Mouse (Mus musculus): Measurements from ENCODE around the gene Pld1.

Gene Pld1

DNA sequence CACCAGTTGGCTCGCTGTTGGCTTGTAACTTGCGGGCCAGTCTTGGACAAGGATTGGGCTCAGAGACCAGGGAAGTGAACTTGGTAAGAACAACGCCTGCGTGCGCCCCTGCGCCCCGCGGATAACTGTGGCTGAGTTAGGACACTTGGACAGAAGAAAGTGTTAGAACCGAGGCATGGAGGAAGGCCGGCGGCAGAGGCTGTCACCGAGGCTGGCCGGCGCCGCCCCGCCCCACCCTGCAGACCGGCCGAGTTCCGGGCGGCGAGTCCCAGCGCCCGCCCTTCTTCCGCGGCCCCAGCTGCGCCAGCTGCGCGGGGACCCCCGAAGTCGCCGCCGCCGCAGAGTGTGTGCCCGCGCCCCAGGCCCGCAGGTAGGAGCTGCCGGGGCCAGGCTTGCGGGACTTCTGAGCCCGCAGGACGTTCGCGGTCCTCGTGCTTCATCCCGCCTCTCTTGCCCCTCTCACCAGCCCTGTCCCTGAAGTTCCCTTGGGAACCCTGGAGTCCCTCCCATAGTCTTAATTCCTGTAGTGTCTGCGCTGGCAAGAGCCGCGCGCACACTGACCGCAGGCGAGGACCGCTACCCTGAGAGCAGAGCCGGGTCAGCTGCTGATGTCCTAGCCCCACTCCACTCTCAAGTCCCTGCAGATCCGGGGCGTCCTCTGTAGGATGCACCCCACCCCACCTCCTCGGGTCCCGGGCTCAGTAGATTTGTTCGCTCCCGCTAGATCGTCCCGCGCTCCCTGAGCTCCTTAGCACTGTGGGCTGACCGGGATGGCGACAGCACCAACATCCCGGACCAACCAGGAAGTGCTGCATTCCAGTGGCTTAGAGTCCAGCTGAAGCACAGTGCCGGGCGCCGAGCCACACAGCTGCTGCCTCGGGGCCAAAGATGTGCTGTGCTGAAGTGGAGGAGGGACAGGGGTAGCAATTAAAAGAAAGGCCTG is at the start of gene Pld1:
Pld1 (plus strand) TSS at position 315 of the 943 bp plus-strand sequence.
- in situ Hi-C loops (cut with MboI; ENCODE audit: unreplicated experiment in 2 of 2): no loop called here

DNA sequence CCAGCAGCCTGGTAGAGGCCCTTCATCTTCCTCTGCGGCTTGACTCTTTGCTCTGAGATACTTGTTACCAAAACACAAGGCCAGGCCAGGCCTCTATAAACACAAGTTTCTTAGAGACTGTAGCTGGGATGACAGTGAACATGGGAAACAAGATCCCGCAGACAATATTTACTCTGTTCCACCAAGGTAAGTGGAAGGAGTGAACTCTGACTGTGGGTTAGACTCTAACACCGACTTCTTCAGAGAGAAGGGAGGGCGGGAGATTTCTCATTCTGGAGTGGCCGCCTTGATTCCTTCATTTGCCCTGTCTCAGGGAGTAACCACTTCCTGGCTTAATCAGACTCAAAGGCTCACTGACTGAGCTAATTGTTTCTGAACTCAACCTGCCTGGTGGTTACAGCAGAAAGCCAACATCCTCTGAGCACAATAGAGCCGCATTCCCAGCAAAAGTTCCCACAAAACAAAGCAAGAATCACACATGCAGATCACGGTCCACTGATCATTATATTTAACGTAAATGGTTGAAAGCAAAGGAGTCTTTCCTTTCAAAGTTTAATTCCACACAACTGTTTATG is 42.1 kb upstream of the Pld1 start, which contains the start of gene Tmem212:
Tmem212 (minus strand) TSS at position 51 of the 575 bp plus-strand sequence.
- in situ Hi-C loops (cut with MboI; ENCODE audit: unreplicated experiment in 2 of 2): no loop called here

- in situ Hi-C loops (cut with MboI; ENCODE audit: unreplicated experiment in 2 of 2): no loop called here
These were observed 40.3 kb upstream of the Pld1 start for GRCm38 (mm10) chr3:27898178-27898577.

- in situ Hi-C loops (cut with MboI; ENCODE audit: unreplicated experiment in 2 of 2): no loop called here
These were observed 39.3 kb upstream of the Pld1 start for GRCm38 (mm10) chr3:27899012-27899726.

- in situ Hi-C loops (cut with MboI; ENCODE audit: unreplicated experiment in 2 of 2): no loop called here
These were observed 36.6 kb upstream of the Pld1 start for GRCm38 (mm10) chr3:27901846-27902245.

GRCm38 (mm10) chr3:27904659-27905330 is 33.7 kb upstream of the Pld1 start:
- in situ Hi-C loops (cut with MboI; ENCODE audit: unreplicated experiment in 2 of 2): no loop called here

- in situ Hi-C loops (cut with MboI; ENCODE audit: unreplicated experiment in 2 of 2): no loop called here
These were observed 31.8 kb upstream of the Pld1 start for GRCm38 (mm10) chr3:27906647-27907209.

GRCm38 (mm10) chr3:27907301-27907700 is 31.2 kb upstream of the Pld1 start:
- in situ Hi-C loops (cut with MboI; ENCODE audit: unreplicated experiment in 2 of 2): no loop called here

GRCm38 (mm10) chr3:27908316-27908715 is 30.2 kb upstream of the Pld1 start:
- in situ Hi-C loops (cut with MboI; ENCODE audit: unreplicated experiment in 2 of 2): no loop called here

GRCm38 (mm10) chr3:27909016-27909415 is 29.5 kb upstream of the Pld1 start:
- in situ Hi-C loops (cut with MboI; ENCODE audit: unreplicated experiment in 2 of 2): no loop called here

DNA sequence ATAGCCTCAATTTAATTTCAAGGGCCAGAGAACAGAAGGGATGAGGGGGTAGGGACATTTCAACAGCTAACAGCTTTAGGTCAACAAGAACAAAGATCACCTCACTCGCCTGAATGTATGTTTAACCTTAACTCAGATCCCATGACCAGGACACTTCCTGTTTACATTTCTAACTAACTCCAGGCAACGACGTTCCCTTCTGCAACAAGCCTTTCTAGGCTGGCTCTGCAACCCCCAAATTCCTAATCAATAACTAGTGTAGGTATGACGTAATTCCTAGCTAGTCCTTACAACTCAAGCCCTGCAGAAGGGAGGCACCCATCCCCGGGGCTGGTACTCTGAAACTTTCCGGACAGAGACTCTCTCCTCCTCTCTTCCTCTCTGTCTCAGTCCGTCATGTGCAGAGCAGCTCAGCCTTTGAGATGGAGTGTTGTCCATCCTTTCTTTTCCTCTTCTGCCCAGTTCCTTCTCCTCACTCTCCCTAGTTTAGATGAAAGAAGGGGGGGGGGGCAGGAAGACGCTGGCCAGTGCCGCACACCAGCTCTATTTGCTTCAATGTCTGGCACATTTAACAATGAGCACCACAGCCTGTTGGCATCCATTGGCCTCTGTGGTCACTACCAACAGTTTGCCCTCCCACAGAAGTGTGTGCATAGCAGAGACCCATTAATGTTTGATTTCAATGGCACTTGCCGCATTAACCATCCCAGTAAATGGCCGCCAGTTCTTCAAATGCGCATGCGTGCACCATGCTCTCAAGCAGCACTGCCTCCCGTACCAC is 19.6 kb upstream of the Pld1 start:
- in situ Hi-C loops (cut with MboI; ENCODE audit: unreplicated experiment in 2 of 2): no loop called here

DNA sequence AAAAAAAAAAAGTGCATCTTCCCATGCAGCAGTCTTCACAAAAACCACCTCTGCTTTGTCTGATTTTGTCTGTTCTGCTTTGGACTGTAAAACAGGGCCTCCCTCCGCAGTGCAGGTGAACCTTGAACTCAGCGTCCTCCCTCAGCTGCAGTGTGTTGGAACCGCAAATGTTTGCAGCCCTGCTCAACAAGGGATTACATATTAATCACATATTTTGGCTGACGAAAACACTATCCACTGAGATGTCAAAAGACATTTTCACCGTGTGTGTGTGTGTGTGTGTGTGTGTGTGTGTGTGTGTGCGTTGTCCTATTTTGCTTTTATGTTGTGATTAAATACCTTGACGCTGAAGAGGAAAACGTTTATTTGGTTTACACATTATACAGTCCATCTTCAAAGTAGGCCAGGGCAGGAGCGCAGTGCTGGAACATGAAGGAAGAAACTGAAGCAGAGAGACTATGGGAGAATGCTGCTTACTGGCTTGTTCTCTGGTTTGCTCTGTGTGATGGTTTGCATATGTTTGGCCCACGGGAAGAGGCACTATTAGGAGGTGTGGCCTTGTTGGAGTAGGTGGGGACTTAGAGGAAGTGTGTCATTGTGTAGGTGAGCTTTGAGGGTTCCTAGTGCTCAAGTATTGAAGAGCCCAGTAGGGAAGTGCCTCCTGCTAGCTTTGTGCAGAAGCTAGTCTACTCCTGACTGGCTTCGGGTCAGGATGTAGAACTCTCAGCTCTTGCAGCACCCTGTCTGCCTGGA is 17.1 kb upstream of the Pld1 start:
- in situ Hi-C loops (cut with MboI; ENCODE audit: unreplicated experiment in 2 of 2): no loop called here

DNA sequence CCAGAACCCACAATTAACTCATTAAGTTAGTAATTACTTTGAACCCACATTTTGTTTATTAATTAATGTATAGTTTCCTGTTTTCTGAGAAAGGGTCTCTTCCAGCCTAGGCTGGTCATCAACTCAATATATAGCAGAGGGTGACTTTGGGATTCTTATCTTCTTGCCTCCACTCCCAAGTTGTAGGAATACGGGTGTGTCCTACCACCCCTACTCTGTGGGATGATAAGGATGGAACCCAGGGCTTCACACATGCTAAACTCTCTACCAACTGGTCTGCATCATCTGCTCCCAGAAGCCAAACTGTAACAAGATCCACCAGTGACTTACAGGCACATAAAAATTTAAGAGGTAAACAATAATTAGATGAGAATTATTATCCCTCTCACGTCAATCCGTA is 14.5 kb upstream of the Pld1 start:
- in situ Hi-C loops (cut with MboI; ENCODE audit: unreplicated experiment in 2 of 2): no loop called here

GRCm38 (mm10) chr3:27929219-27929618 is 9.3 kb upstream of the Pld1 start:
- in situ Hi-C loops (cut with MboI; ENCODE audit: unreplicated experiment in 2 of 2): no loop called here

GRCm38 (mm10) chr3:27932391-27932790 is 6.1 kb upstream of the Pld1 start:
- in situ Hi-C loops (cut with MboI; ENCODE audit: unreplicated experiment in 2 of 2): no loop called here

GRCm38 (mm10) chr3:27935644-27936043 is 2.9 kb upstream of the Pld1 start:
- in situ Hi-C loops (cut with MboI; ENCODE audit: unreplicated experiment in 2 of 2): no loop called here

- in situ Hi-C loops (cut with MboI; ENCODE audit: unreplicated experiment in 2 of 2): no loop called here
These were observed 1.8 kb upstream of the Pld1 start for GRCm38 (mm10) chr3:27936731-27937130.

- in situ Hi-C loops (cut with MboI; ENCODE audit: unreplicated experiment in 2 of 2): no loop called here
These were observed 1.1 kb upstream of the Pld1 start for GRCm38 (mm10) chr3:27937144-27938110.
